17 mouse cellular contexts compared by ENCODE assay signal in the genomic region with DNA sequence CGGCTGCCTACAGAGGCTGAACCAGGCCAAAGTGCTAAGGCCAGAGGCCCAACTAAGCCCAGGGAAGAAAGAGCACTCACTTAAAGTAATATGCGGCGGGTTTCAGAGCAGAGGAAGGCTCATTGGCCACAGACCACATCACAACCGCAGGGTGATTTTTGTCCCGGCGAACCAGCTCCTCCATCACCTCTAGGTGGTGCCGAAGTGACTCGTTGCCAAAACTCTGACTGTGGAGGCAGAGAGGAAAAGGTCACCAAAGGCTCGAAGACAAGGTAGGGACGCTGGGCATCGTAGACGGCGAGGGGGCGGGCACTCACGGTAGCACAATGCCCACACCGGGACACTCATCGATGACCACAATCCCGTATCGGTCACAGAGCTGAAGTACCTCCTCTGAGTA. TPM values are rescaled to one million over a fixed set of nuclear protein-coding genes. Genes with fewer than 3 reads are reported as not detected.
DNase-seq lines count a peak whose midpoint lies in the region; ATAC-seq and TF ChIP-seq lines count a peak whose summit lies in the region.
"Had no signal": no experiment of that assay in that cellular context is flagged by ENCODE, and none has a peak within 500 bp of the region (broad histone marks: within the 10 kb centered on the region; RNA-seq: fewer than 3 reads in every experiment).

No protein-coding gene starts in this region.

- H3K9me3 ChIP-seq in kidney, postnatal 0 days (replicated peaks; ENCODE audit: low read length): no peaks in the 10 kb centered on the region
- no peaks in the 10 kb centered on the region for H3K9me3 ChIP-seq in ES-E14 (ENCODE audit: control insufficient read depth, insufficient read depth, low read depth, low read length)
- H3K9me3 ChIP-seq: forebrain, embryonic 12.5 days; heart, embryonic 12.5 days had no signal

- in situ Hi-C loops in ES-E14 (cut with MboI; ENCODE audit: low sequenced_read_pairs in 2 of 2, unreplicated experiment in 2 of 2): no loop called here

- no peak for TF ChIP-seq POLR2A in small intestine, adult 2 months (IDR thresholded peaks at IDR 0.05; ENCODE audit: low read depth, low read length)

- DNase-seq in kidney, postnatal 0 days (ENCODE audit: low spot score): no peak
- DNase-seq in kidney, adult 8-10 months: no peak
- peak; percentile 5 for DNase-seq in thymus, postnatal 0 days (ENCODE audit: low spot score)
- DNase-seq in thymus, postnatal 10 days (ENCODE audit: low spot score in 2 of 2): no peak
- no peak for DNase-seq in ES-E14 (ENCODE audit: low read depth, low spot score)
- no peak for DNase-seq in lung, postnatal 4 days
- no peak for DNase-seq in heart, postnatal 25 days (ENCODE audit: low spot score)
- DNase-seq: cerebellum, adult 18-20 months; gastrocnemius, postnatal 25 days; heart, postnatal 4 days; kidney, postnatal 14 days; left cerebral cortex, postnatal 4 days; lung, adult 18-20 months had no signal

- H3K9ac ChIP-seq in kidney, postnatal 0 days (ENCODE audit: low read depth, low read length): no peak overlapping the region
- peak overlapping the region; percentile 38 for H3K9ac ChIP-seq in ES-E14 (ENCODE audit: insufficient read depth, low read depth, low read length, poor library complexity, severe bottlenecking)
- H3K9ac ChIP-seq: forebrain, embryonic 12.5 days; heart, embryonic 12.5 days had no signal

- H3K27ac ChIP-seq in kidney, postnatal 0 days: no peak overlapping the region
- H3K27ac ChIP-seq in ES-E14 (ENCODE audit: insufficient read depth, low read depth, low read length, poor library complexity, severe bottlenecking): no peak overlapping the region
- no peak overlapping the region for H3K27ac ChIP-seq in small intestine, adult 2 months (ENCODE audit: insufficient read depth, low read depth, low read length)
- H3K27ac ChIP-seq: forebrain, embryonic 12.5 days had no signal

- H3K4me2 ChIP-seq in kidney, postnatal 0 days (ENCODE audit: low read length): no peak overlapping the region
- H3K4me2 ChIP-seq: forebrain, embryonic 12.5 days; heart, embryonic 12.5 days had no signal

- H3K27me3 ChIP-seq in kidney, postnatal 0 days (ENCODE audit: insufficient read depth, low read length): no peaks in the 10 kb centered on the region
- H3K27me3 ChIP-seq in small intestine, adult 2 months (ENCODE audit: control insufficient read depth, insufficient read depth, low read length): no peaks in the 10 kb centered on the region
- H3K27me3 ChIP-seq: forebrain, embryonic 12.5 days; heart, embryonic 12.5 days had no signal

- H3K4me3 ChIP-seq in kidney, postnatal 0 days (replicated peaks; ENCODE audit: low read depth, low read length): no peak overlapping the region
- H3K4me3 ChIP-seq in ES-E14 (ENCODE audit: insufficient read depth in 1 of 2, low read depth in 1 of 2, low read length in 2 of 2, poor library complexity in 1 of 2, severe bottlenecking in 1 of 2): no peak overlapping the region
- no peak overlapping the region for H3K4me3 ChIP-seq in small intestine, adult 2 months (ENCODE audit: low read depth, low read length)
- H3K4me3 ChIP-seq: forebrain, embryonic 12.5 days; heart, embryonic 12.5 days had no signal

- no peak for ATAC-seq in kidney, postnatal 0 days (replicated peaks; ENCODE audit: low FRiP score, low read depth)
- ATAC-seq: midbrain, embryonic 16.5 days had no signal

- intact Hi-C loops in heart, postnatal 25 days (cut with DNase I): no loop called here

- H3K4me1 ChIP-seq in kidney, postnatal 0 days (replicated peaks; ENCODE audit: insufficient read depth, low read length): peaks cover 8% of the 10 kb centered on the region; the same call in 1 of the 2 replicates
- peaks cover 0 to 19% of the 10 kb centered on the region in 2 experiments; a peak in 1 of 4 replicates for H3K4me1 ChIP-seq in ES-E14 (ENCODE audit: control insufficient read depth in 2 of 2, insufficient read depth in 2 of 2, low read length in 2 of 2, poor library complexity in 1 of 2)
- peaks cover 8% of the 10 kb centered on the region for H3K4me1 ChIP-seq in small intestine, adult 2 months (ENCODE audit: control insufficient read depth, insufficient read depth, insufficient read length, low read length)

- 0 out of 2 replicates have a peak, but pooled peaks cover 3% of the 10 kb centered on the region for H3K36me3 ChIP-seq in kidney, postnatal 0 days (ENCODE audit: insufficient read depth, low read length)
- H3K36me3 ChIP-seq in ES-E14 (ENCODE audit: control insufficient read depth, insufficient read depth, low read length, poor library complexity, severe bottlenecking): no peaks in the 10 kb centered on the region; the same call in 1 of the 2 replicates
- H3K36me3 ChIP-seq in small intestine, adult 2 months (ENCODE audit: control insufficient read depth, insufficient read depth, low read length): peaks cover 3% of the 10 kb centered on the region
- H3K36me3 ChIP-seq: forebrain, embryonic 12.5 days had no signal

- WGBS in kidney, postnatal 0 days: 73% methylated on average over 19 of the region's 19 CpGs
- WGBS in small intestine, adult 2 months: 78% methylated on average over 19 of the region's 19 CpGs

- TF ChIP-seq CTCF in kidney, postnatal 0 days (IDR thresholded peaks at IDR 0.05; ENCODE audit: low read depth): peak; percentile 27; the same call in 1 of the 2 replicates
- 0 out of 2 replicates have a peak, but pooled peaks have one; percentile 8 for TF ChIP-seq CTCF in small intestine, adult 2 months (IDR thresholded peaks at IDR 0.05; ENCODE audit: extremely low read depth, insufficient read length, insufficient replicate concordance, low read depth, low read length)

TF ChIP-seq in ES-E14, 5 proteins besides CTCF, POLR2A, EP300 and RAD21:
- TF ChIP-seq HCFC1 (IDR thresholded peaks at IDR 0.05; ENCODE audit: borderline replicate concordance, insufficient read depth, low read length): no peak
- TF ChIP-seq ZNF384 (IDR thresholded peaks at IDR 0.05; ENCODE audit: low read depth, low read length): no peak
- TF ChIP-seq MAFK (IDR thresholded peaks at IDR 0.05; ENCODE audit: insufficient read depth, low read depth, low read length): no peak
- no peak for TF ChIP-seq CHD2 (IDR thresholded peaks at IDR 0.05; ENCODE audit: low read depth, low read length)
- no peak for TF ChIP-seq ZC3H11A (IDR thresholded peaks at IDR 0.05; ENCODE audit: borderline replicate concordance, low read depth, low read length)

RNA-seq across cellular contexts. Expression of gene Gusb, which starts 5.1 kb away (rescaled TPM):
- 51.2 and 52.7 TPM in 2 replicates for polyA plus RNA-seq in kidney, postnatal 0 days (2015; fragmentation: Nextera tagmentation; extraction: Ambion mirVana)
- polyA plus RNA-seq in thymus, postnatal 0 days (2015; fragmentation: Nextera tagmentation; extraction: Ambion mirVana): 59.3 and 61.2 TPM in 2 replicates
- 29.0 and 53.5 TPM in 2 replicates for total RNA-seq in ES-E14 (2012; rRNA removed)
- polyA plus RNA-seq in small intestine, adult 2 months (2012; rRNA removed): 11.9 and 13.9 TPM in 2 replicates
- 10 to 100 TPM; 12.3 to 13.4 TPM for total RNA-seq in heart, postnatal 25 days (2021)

RNA-seq across cellular contexts. Expression of gene Asl, which starts 31.3 kb away (rescaled TPM):
- 86.4 and 94.1 TPM in 2 replicates for polyA plus RNA-seq in kidney, postnatal 0 days (2015; fragmentation: Nextera tagmentation; extraction: Ambion mirVana)
- polyA plus RNA-seq in thymus, postnatal 0 days (2015; fragmentation: Nextera tagmentation; extraction: Ambion mirVana): 32.2 and 37.8 TPM in 2 replicates
- 27.2 and 31.8 TPM in 2 replicates for total RNA-seq in ES-E14 (2012; rRNA removed)
- polyA plus RNA-seq in small intestine, adult 2 months (2012; rRNA removed): 35.9 and 54.6 TPM in 2 replicates
- 1 to 10 TPM; 4.8 to 6.3 TPM for total RNA-seq in heart, postnatal 25 days (2021)

RNA-seq across cellular contexts. Expression of gene Crcp, which starts 31.4 kb away (rescaled TPM):
- 36.8 and 42.8 TPM in 2 replicates for polyA plus RNA-seq in kidney, postnatal 0 days (2015; fragmentation: Nextera tagmentation; extraction: Ambion mirVana)
- 49.7 and 50.4 TPM in 2 replicates for polyA plus RNA-seq in thymus, postnatal 0 days (2015; fragmentation: Nextera tagmentation; extraction: Ambion mirVana)
- total RNA-seq in ES-E14 (2012; rRNA removed): 21.1 and 30.8 TPM in 2 replicates
- polyA plus RNA-seq in small intestine, adult 2 months (2012; rRNA removed): 6.6 and 9.7 TPM in 2 replicates
- 10 to 100 TPM; 10.1 to 11.5 TPM for total RNA-seq in heart, postnatal 25 days (2021)

RNA-seq across cellular contexts. Expression of gene Vkorc1l1, which starts 55.9 kb away (rescaled TPM):
- 19.4 and 20.7 TPM in 2 replicates for polyA plus RNA-seq in kidney, postnatal 0 days (2015; fragmentation: Nextera tagmentation; extraction: Ambion mirVana)
- 14.0 and 19.2 TPM in 2 replicates for polyA plus RNA-seq in thymus, postnatal 0 days (2015; fragmentation: Nextera tagmentation; extraction: Ambion mirVana)
- total RNA-seq in ES-E14 (2012; rRNA removed): 48.1 and 58.9 TPM in 2 replicates
- polyA plus RNA-seq in small intestine, adult 2 months (2012; rRNA removed): 8.8 and 11.4 TPM in 2 replicates
- 10 to 100 TPM; 14.1 to 16.4 TPM for total RNA-seq in heart, postnatal 25 days (2021)
